Mouse (Mus musculus) intestine, embryonic 16.5 days (tissue): Measurements from ENCODE around the gene Nova2. TPM values are rescaled to one million over a fixed set of nuclear protein-coding genes. Genes with fewer than 3 reads are reported as not detected.

Experiments used
- ATAC-seq: fragments of 200-750 bp; cut with Nextera tagmentation; 2 replicates; pipeline ENCODE4 v1.8.0; 2017; ENCODE audit warnings: moderate TSS enrichment, moderate library complexity
- H3K27ac ChIP-seq: fragments of 300-500 bp; sonication (generic); 2 replicates; pipeline ENCODE4 v1.5.1; 2014; ENCODE audit warnings: mild to moderate bottlenecking, low read length
- H3K27me3 ChIP-seq: fragments of 300-500 bp; sonication (generic); replicated peaks from 2 replicates; pipeline ENCODE4 v1.6.1; 2014; ENCODE audit warnings: low read length, control low read depth, mixed read lengths; ENCODE audit not compliant: control insufficient read depth, insufficient read depth
- H3K36me3 ChIP-seq: fragments of 300-500 bp; sonication (generic); 2 replicates; pipeline ENCODE4 v1.6.1; 2014; ENCODE audit warnings: low read length, control low read depth; ENCODE audit not compliant: control insufficient read depth, insufficient read depth
- H3K4me1 ChIP-seq: fragments of 300-500 bp; sonication (generic); 2 replicates; pipeline ENCODE4 v1.6.1; 2014; ENCODE audit warnings: low read length, control low read depth, mixed read lengths; ENCODE audit not compliant: control insufficient read depth, insufficient read depth
- H3K4me2 ChIP-seq: fragments of 300-500 bp; sonication (generic); 2 replicates; pipeline ENCODE4 v1.6.1; 2014; ENCODE audit warnings: low read depth, low read length, control low read depth
- H3K4me3 ChIP-seq: fragments of 300-500 bp; sonication (generic); 2 replicates; pipeline ENCODE4 v1.5.1; 2014; ENCODE audit warnings: mild to moderate bottlenecking, low read length
- H3K9ac ChIP-seq: fragments of 300-500 bp; sonication (generic); 2 replicates; pipeline ENCODE4 v1.6.1; 2014; ENCODE audit warnings: low read depth, low read length
- H3K9me3 ChIP-seq: fragments of 300-500 bp; sonication (generic); 2 replicates; pipeline ENCODE4 v1.6.1; 2016; ENCODE audit warnings: low read length, control low read depth; ENCODE audit not compliant: control insufficient read depth
- WGBS: fragments of 180-500 bp; shearing (Covaris S2); extraction: QIAGEN DNeasy Blood & Tissue Kit; methylation state at CpG from one replicate; pipeline ENCODE4 v1.1.7; 2014; 5-methylcytosine and 5-hydroxymethylcytosine counted together
- polyA plus RNA-seq: library from polyadenylated mRNA; unstranded; fragments of >200 nt; fragmentation: Nextera tagmentation; extraction: Ambion mirVana; gene quantifications from 2 replicates; pipeline ENCODE4 v1.2.1, GENCODE M21; 2015

Gene Nova2
- polyA plus RNA-seq, 1 experiment from 2014 or later: 0.40 TPM

DNA sequence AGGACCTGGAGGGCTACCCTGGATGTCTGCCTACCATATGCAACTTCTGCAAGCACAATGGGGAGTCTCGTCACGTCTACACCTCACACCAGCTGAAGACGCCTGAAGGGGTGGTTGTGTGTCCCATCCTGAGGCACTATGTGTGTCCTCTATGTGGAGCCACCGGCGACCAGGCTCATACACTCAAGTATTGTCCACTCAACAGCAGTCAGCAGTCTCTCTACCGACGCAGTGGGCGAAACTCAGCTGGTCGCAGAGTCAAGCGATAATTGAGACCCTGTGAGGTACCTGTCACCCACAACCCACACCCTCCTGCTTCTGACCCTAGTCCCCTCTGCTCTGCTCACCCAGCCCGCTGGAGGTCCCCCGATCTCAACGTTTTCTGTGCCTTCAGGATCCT lies 62.1 kb downstream of the Nova2 start:
- Histone ChIP-seq H3K36me3 (no peaks in the 10 kb centered on the region), H3K4me1 (peaks cover 13% of the 10 kb centered on the region), H3K4me3 (no peak overlapping the region), H3K9me3 (no peaks in the 10 kb centered on the region), H3K27me3 (peaks cover 13% of the 10 kb centered on the region), H3K9ac (no peak overlapping the region), H3K4me2 (no peak overlapping the region), H3K27ac (no peak overlapping the region)
- no peak for ATAC-seq
- WGBS: 73% methylated on average over 13 of the region's 13 CpGs

DNA sequence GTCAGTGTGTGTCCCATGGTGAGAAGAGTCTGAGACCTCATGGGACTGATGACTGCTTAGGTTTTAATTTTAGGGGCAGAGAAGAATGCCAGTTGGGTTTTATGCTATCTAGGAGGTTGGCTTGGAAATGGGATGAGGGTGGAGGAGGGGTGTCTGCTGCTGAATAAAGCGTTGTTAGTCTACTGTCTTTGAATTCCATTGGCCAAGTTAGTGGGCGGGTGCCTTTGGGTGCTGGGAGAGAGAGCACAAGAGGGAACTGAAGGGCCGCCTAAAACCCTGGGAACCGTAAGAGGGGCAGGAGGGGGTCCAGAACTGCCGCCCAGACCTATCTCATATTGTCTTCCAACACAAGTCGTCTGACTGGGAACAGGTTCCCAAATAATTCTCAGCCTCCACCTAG lies 63.1 kb downstream of the Nova2 start:
- 64% methylated on average over 6 of the region's 6 CpGs for WGBS
- Histone ChIP-seq H3K4me3 (no peak overlapping the region), H3K36me3 (no peaks in the 10 kb centered on the region), H3K4me2 (no peak overlapping the region), H3K9ac (no peak overlapping the region), H3K27ac (no peak overlapping the region), H3K4me1 (peaks cover 13% of the 10 kb centered on the region), H3K9me3 (no peaks in the 10 kb centered on the region), H3K27me3 (peaks cover 19% of the 10 kb centered on the region)
- ATAC-seq: no peak

DNA sequence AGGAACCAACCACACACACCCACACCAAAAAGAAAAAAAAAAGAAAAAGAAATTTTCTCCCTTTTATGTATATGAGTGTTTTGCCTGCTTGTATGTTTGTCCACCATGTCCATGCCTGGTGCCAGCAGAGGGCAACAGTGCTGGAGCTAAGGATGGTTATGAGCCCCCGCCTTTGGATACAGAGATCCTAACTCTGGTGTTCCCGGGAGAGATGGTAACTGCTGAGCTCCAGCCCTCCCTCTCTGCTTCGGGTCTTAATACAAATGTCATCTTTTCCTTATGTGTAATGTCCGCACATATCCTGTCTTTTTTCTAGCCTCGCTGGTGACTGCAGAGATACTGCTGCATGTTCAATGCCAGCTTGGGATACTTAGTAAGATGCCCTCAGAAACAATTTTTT lies 64.3 kb downstream of the Nova2 start:
- peaks cover 19% of the 10 kb centered on the region for H3K27me3 ChIP-seq
- H3K9ac ChIP-seq: no peak overlapping the region
- peaks cover 13% of the 10 kb centered on the region for H3K4me1 ChIP-seq
- H3K4me2 ChIP-seq: peak overlapping the region; percentile 88
- ATAC-seq: no peak
- WGBS: 11% methylated on average over 5 of the region's 5 CpGs
- H3K36me3 ChIP-seq: no peaks in the 10 kb centered on the region
- peak overlapping the region; percentile 55 for H3K4me3 ChIP-seq
- no peaks in the 10 kb centered on the region for H3K9me3 ChIP-seq
- H3K27ac ChIP-seq: 0 out of 2 replicates have a peak overlapping the region, but pooled peaks have one; percentile 57

DNA sequence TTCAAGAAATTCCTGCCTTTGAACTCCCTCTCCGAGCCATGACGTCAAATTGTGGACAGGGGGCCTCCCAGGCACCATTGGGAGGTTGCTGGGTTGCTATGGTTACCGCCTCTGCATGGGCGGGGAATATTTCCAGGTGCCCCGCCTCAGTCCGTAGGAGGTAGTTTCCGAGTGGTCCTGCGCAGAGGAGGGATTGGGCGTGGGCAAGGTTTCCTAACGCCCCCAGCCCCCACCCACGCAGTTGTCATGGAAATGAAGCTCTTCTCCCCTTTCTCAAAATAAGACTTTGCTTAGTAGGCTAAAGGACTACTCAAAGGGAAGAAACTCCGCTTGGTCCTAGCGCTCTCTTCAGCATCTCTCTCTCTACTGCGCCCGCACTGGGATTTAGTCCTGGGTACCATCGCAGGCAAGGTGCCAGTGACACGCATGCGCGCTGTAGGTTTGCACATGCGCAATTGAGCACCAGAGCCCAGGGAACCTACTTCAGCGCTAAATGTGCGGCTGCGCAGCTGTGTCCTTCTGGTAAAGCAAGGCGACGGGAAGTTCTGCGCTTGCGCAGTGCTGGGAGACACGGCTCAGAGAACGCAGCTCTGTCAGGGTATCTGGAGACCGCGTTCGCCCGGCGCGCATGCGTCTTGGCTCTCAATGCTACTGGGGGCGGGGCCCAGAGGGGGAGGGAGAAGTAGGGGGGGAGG lies 65.1 kb downstream of the Nova2 start, which contains the start of gene Mypop:
TSS of gene Mypop (plus strand) at position 645 of the 695 bp plus-strand sequence.
- Histone ChIP-seq H3K27me3 (peaks cover 19% of the 10 kb centered on the region), H3K4me1 (peaks cover 13% of the 10 kb centered on the region), H3K4me3 (peak within 1 kb of the TSS; percentile 55), H3K9me3 (no peaks in the 10 kb centered on the region), H3K27ac (peak within 1 kb of the TSS; percentile 57), H3K9ac (peak within 1 kb of the TSS; percentile 65), H3K4me2 (peak within 1 kb of the TSS; percentile 88), H3K36me3 (no peaks in the 10 kb centered on the region)
- ATAC-seq: peak; percentile 95
- WGBS: under 1% methylated on average over 37 of the region's 37 CpGs

DNA sequence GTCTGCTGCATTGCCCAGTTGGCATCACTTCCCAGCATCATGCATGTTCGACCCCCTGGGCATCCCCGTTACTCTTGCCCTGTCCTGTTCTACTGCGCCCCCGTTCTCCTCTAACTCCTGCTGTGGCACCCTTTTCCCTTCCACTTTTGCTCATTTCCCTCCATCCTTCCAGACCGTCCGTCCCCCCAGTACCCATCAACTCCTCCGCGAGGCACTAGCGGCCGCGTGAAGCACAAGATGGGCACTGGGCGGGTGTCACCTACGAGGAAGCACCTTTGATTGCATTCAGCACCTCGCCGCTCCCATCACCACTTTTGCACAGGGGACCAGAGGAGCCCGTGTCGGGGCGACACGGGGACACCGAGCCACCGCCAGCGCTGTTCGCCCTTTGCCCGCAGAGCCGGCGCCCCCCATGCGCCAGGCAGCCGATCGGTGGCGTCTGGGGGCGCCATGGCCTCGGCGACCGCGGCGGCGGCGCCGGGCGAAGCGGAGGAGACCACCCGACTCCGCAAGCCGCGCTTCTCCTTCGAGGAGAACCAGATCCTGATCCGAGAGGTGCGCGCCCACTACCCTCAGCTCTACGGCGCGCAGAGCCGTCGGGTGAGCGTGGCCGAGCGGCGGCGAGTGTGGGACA lies 66.1 kb downstream of the Nova2 start:
- peak overlapping the region; percentile 65 for H3K9ac ChIP-seq
- no peak overlapping the region for H3K27ac ChIP-seq
- WGBS: 1% methylated on average over 57 of the region's 59 CpGs
- H3K4me3 ChIP-seq: peak overlapping the region; percentile 55
- H3K27me3 ChIP-seq: peaks cover 19% of the 10 kb centered on the region
- no peaks in the 10 kb centered on the region for H3K9me3 ChIP-seq
- ATAC-seq: peak; percentile 0; the same call in 1 of the 2 replicates
- peak overlapping the region; percentile 88 for H3K4me2 ChIP-seq
- no peaks in the 10 kb centered on the region for H3K36me3 ChIP-seq
- H3K4me1 ChIP-seq: peaks cover 13% of the 10 kb centered on the region

DNA sequence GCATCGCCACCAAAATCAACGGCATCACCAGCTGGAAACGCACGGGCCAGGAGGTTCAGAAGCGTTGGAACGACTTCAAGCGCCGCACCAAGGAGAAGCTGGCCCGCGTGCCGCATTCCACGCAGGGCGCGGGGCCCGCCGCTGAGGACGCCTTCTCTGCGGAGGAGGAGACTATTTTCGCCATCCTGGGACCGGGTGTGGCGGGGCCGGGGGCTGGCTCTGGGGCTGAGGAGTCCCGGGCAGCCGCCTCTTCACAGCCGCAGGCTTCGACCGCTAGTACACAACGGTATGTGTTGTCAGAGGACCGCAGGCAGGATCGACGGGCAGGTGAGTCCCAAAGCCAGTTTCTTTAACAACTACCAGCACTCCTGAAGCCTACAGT lies 66.6 kb downstream of the Nova2 start:
- Histone ChIP-seq H3K4me1 (peaks cover 13% of the 10 kb centered on the region), H3K27me3 (peaks cover 19% of the 10 kb centered on the region), H3K9ac (peak overlapping the region; percentile 65), H3K27ac (no peak overlapping the region), H3K4me3 (peak overlapping the region; percentile 55), H3K36me3 (no peaks in the 10 kb centered on the region), H3K4me2 (peak overlapping the region; percentile 88), H3K9me3 (no peaks in the 10 kb centered on the region)
- 2% methylated on average over 31 of the region's 31 CpGs for WGBS
- no peak for ATAC-seq

DNA sequence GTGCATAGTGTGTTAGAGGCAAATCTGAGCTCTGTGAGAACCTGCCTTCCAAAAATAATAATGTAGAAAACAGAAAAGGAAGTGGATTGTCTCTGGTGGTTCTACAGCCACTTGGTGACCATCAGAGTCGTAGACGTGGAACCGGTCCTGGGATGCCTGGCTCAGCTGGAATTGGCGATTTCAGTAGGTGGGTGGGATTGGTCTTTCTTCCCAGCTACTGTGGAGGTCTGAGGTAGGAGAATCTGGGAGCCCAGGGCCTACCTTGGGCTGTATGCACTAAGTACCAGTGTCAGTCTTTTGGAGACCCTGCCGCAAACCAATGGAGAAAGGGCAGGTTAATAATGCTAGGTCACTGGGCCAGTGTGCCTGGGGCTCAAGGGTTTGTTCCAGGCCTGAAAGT lies 67.3 kb downstream of the Nova2 start:
- ATAC-seq: no peak
- no peaks in the 10 kb centered on the region for H3K9me3 ChIP-seq
- H3K27ac ChIP-seq: no peak overlapping the region
- 88% methylated on average over 5 of the region's 5 CpGs for WGBS
- H3K4me2 ChIP-seq: no peak overlapping the region
- H3K9ac ChIP-seq: no peak overlapping the region
- H3K4me1 ChIP-seq: peaks cover 13% of the 10 kb centered on the region
- no peak overlapping the region for H3K4me3 ChIP-seq
- no peaks in the 10 kb centered on the region for H3K36me3 ChIP-seq
- peaks cover 19% of the 10 kb centered on the region for H3K27me3 ChIP-seq

DNA sequence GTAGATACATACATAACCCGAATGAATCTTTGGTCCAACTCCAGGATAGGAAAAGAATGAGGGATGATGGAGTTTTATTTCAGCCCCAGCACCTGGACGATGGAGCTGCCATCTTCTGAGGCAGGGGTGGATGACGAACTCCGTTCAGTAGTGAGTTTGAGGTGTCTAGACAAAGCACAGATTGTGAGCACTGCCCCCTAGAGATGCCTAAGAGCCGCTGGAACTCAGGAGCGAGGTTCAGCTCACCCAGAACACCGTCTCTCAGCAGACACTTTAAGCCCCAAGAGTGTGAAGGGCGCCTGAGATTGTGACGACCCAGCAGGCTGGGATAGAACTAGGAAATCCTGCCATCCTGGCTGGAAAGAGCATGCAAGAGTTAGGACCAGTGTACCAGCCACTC lies 73.1 kb downstream of the Nova2 start:
- Histone ChIP-seq H3K36me3 (no peaks in the 10 kb centered on the region), H3K27me3 (no peaks in the 10 kb centered on the region), H3K4me1 (peaks cover 20% of the 10 kb centered on the region), H3K27ac (no peak overlapping the region), H3K9me3 (no peaks in the 10 kb centered on the region), H3K4me3 (no peak overlapping the region), H3K4me2 (no peak overlapping the region), H3K9ac (no peak overlapping the region)
- 51% methylated on average over 9 of the region's 9 CpGs for WGBS
- no peak for ATAC-seq

DNA sequence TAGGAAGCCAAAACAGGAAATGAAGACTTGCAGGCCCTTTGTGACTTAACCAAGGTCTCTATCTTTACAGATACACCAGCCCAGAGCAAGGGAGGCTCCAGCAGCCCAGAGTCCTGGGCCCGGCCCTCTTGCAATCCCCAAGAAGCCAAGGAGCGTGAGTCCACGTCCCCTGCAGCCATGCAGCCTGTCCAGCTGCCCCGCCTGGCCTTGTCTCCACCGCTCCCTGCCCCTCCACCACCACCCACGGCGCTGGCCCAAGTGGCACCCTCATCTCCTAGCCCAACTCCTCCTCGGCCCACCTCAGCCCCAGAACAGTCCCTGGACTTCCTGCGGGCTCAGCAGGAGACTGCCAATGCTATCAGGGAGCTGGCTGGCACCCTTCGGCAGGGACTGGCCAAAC lies 74.7 kb downstream of the Nova2 start:
- Histone ChIP-seq H3K9ac (peak overlapping the region; percentile 68), H3K4me1 (peaks cover 30% of the 10 kb centered on the region), H3K9me3 (no peaks in the 10 kb centered on the region), H3K4me3 (peak overlapping the region; percentile 44), H3K36me3 (peaks cover 2% of the 10 kb centered on the region), H3K27ac (peak overlapping the region; percentile 31), H3K4me2 (peak overlapping the region; percentile 57), H3K27me3 (no peaks in the 10 kb centered on the region)
- WGBS: 40% methylated on average over 10 of the region's 10 CpGs
- ATAC-seq: no peak
